Mouse (Mus musculus) ES-Bruce4 (cell line): ENCODE measurements around the gene Spns2. TPM values are rescaled to one million over a fixed set of nuclear protein-coding genes. Genes with fewer than 3 reads are reported as not detected.

Source experiments
- H3K27ac ChIP-seq: 2 replicates; pipeline ENCODE4 v1.5.1; 2012; ENCODE audit warnings: low read length, inconsistent platforms; ENCODE audit not compliant: insufficient read depth
- H3K27me3 ChIP-seq: 2 replicates; pipeline ENCODE4 v1.6.1; 2012; ENCODE audit warnings: mild to moderate bottlenecking, low read length, inconsistent platforms; ENCODE audit not compliant: control insufficient read depth, poor library complexity, insufficient read depth, severe bottlenecking
- H3K36me3 ChIP-seq: 2 replicates; pipeline ENCODE4 v1.6.1; 2012; ENCODE audit warnings: inconsistent platforms, mild to moderate bottlenecking, low read length, moderate library complexity; ENCODE audit not compliant: control insufficient read depth, poor library complexity, insufficient read depth, severe bottlenecking
- H3K4me1 ChIP-seq: one replicate; pipeline ENCODE4 v1.8.1; 2011; ENCODE audit warnings: low read length; ENCODE audit not compliant: control insufficient read depth, insufficient read depth
- H3K4me3 ChIP-seq: 2 replicates; pipeline ENCODE4 v1.5.1; 2011; ENCODE audit warnings: low read depth, mild to moderate bottlenecking, low read length
- H3K9ac ChIP-seq: 2 replicates; pipeline ENCODE4 v1.6.1; 2012; ENCODE audit warnings: low read depth, mild to moderate bottlenecking, inconsistent platforms; ENCODE audit not compliant: poor library complexity, severe bottlenecking
- H3K9me3 ChIP-seq: replicated peaks from 2 replicates; pipeline ENCODE4 v1.6.1; 2012; ENCODE audit warnings: mild to moderate bottlenecking, low read length, inconsistent platforms; ENCODE audit not compliant: control insufficient read depth, poor library complexity, insufficient read depth, severe bottlenecking
- CTCF ChIP-seq: IDR thresholded peaks from one replicate; pipeline ENCODE4 v1.8.1; 2011; ENCODE audit warnings: low read depth, low read length
- EP300 ChIP-seq: IDR thresholded peaks from 2 replicates; pipeline ENCODE4 v1.6.1; 2011; ENCODE audit warnings: low read depth, low read length; ENCODE audit not compliant: insufficient read depth
- POLR2A ChIP-seq: IDR thresholded peaks from one replicate; pipeline ENCODE4 v1.8.1; 2011; ENCODE audit warnings: low read length; ENCODE audit not compliant: insufficient read depth
- polyA plus RNA-seq: library from polyadenylated mRNA; stranded (reverse); fragments of >200 nt; gene quantifications from 2 replicates; pipeline ENCODE4 v1.2.4, GENCODE M21; 2011; ENCODE audit warnings: low read depth; ENCODE audit not compliant: missing spikeins, insufficient read depth, insufficient read length

Spns2 gene
- polyA plus RNA-seq, 1 experiment, result 0.48 TPM

DNA sequence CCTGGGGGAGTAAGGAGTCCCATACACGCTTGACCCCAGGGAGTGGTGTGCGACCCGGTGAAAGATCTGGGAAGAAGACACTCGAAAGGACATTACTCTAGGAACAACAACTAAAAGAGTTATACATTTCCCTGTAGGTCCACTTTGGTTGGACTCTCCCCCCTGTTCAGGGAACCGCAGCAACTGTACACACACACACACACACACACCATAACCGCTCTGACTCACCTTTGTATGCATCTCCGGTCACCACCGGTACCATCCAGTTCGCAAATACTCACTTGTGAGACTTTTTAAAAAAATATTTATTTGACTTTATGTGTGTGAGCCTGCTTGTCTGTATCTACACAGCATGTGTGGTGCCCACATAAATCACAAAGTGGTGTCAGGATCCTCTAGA lies 77.8 kb downstream of the Spns2 start:
- no peaks in the 10 kb centered on the region for H3K9me3 ChIP-seq
- H3K27ac ChIP-seq, result no peak overlapping the region
- TF ChIP-seq CTCF, result no peak
- no peak for TF ChIP-seq EP300
- no peak for TF ChIP-seq POLR2A
- H3K4me3 ChIP-seq, result 0 out of 2 replicates have a peak overlapping the region, but pooled peaks have one; percentile 20
- H3K27me3 ChIP-seq, result no peaks in the 10 kb centered on the region
- peak overlapping the region; percentile 29; the same call in 1 of the 2 replicates for H3K9ac ChIP-seq
- H3K36me3 ChIP-seq, result no peaks in the 10 kb centered on the region
- peaks cover 4% of the 10 kb centered on the region for H3K4me1 ChIP-seq

DNA sequence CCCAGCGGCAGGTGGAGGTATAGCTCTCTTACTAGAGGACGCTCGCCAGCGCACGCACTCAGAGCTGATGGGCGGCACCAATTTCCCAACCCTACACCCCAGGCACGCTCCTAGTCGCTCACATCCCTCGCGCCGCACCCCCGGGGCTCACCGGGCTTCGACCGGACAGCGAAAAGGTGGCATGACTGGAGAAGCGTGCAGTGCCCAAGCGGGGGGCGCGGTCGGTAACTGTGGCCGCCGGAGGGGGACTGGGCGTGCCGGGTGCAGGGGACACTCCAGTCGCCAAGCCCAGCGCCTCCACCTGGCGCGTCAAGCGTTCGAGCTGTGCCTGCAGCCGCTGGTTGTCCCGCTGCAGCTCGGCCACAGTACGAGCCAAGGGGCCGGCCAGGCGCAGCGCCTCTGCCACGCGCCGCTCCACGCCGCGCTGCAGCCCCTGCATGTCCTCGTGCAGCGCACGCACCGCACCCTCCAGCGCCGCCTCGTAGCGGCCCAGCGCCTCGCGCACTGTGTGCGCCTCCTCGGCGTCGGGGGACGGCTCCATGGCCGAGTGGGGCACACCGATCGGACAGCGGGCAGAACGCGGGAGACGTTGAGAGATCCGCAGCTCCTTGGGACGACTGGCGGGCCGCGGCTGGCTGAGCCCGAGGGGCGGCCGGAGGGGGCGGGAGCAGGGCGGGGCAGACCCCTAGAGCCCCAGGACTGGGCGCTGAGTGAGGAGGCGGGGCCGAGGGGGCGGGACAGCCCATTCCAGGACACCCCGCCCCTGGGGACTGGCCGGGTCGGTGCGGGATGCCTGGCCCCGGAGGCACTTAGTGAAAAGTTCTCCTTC lies 78.4 kb downstream of the Spns2 start, which contains the start of gene Smtnl2:
Smtnl2 (minus strand) TSS at position 621 of the 829 bp plus-strand sequence.
- Histone ChIP-seq H3K36me3 (no peaks in the 10 kb centered on the region), H3K4me3 (peak within 1 kb of the TSS; percentile 71), H3K27ac (0 out of 2 replicates have a peak within 1 kb of the TSS, but pooled peaks have one; percentile 37), H3K4me1 (peaks cover 4% of the 10 kb centered on the region), H3K9ac (peak within 1 kb of the TSS; percentile 29), H3K27me3 (no peaks in the 10 kb centered on the region), H3K9me3 (no peaks in the 10 kb centered on the region)
- TF ChIP-seq CTCF, result peak; percentile 42
- no peak for TF ChIP-seq EP300
- peak; percentile 29 for TF ChIP-seq POLR2A

GRCm38 (mm10) chr11:72410521-72411092 lies 79.1 kb downstream of the Spns2 start:
- peak overlapping the region; percentile 29; the same call in 1 of the 2 replicates for H3K9ac ChIP-seq
- H3K36me3 ChIP-seq, result no peaks in the 10 kb centered on the region
- no peaks in the 10 kb centered on the region for H3K9me3 ChIP-seq
- H3K4me1 ChIP-seq, result peaks cover 6% of the 10 kb centered on the region
- H3K27ac ChIP-seq, result 0 out of 2 replicates have a peak overlapping the region, but pooled peaks have one; percentile 37
- no peaks in the 10 kb centered on the region for H3K27me3 ChIP-seq
- TF ChIP-seq CTCF, result no peak
- no peak for TF ChIP-seq EP300
- TF ChIP-seq POLR2A, result no peak
- H3K4me3 ChIP-seq, result peak overlapping the region; percentile 71

- Histone ChIP-seq H3K36me3 (no peaks in the 10 kb centered on the region), H3K9ac (no peak overlapping the region; the same call in 1 of the 2 replicates), H3K4me3 (peak overlapping the region; percentile 17), H3K27me3 (no peaks in the 10 kb centered on the region), H3K9me3 (no peaks in the 10 kb centered on the region), H3K27ac (no peak overlapping the region), H3K4me1 (peaks cover 6% of the 10 kb centered on the region)
- TF ChIP-seq POLR2A, result no peak
- no peak for TF ChIP-seq EP300
- no peak for TF ChIP-seq CTCF
These were observed 79.9 kb downstream of the Spns2 start for GRCm38 (mm10) chr11:72409649-72410385.

DNA sequence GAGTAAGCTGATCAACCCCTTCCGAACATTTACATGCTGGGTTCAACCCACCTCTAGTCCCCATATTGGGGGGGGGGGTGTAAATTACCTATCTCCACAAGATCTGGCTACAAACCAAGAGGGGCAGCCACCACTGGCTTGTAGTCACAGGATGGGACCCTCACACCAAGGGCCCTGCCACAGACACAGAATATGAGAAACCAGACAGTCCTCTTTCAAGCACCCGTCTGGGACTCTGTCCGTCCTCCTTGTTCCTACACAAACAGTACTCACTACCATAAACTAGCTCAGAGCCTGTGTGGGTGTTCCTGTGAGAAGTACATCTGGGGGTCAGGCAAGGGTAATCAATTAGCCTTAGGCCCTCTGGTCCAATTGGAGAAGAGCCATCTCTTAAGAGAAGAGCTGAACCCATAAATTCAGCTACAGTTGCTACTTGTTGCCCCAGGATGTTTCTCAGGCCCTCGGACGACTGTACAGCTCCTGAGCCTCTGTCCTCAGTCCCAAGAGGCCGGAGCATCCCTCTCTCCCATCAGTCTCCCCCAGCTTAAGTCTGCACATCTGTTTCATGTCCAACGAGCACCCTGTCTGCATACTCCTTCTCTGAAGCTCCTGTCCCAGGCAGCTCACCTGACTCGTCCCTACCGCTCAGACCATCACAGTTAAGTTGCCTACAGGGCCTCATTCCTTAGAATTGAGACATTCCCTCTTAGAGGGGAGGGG lies 81.1 kb downstream of the Spns2 start:
- Histone ChIP-seq H3K27me3 (no peaks in the 10 kb centered on the region), H3K4me3 (no peak overlapping the region; the same call in 1 of the 2 replicates), H3K27ac (no peak overlapping the region), H3K9ac (no peak overlapping the region), H3K4me1 (peaks cover 6% of the 10 kb centered on the region), H3K9me3 (no peaks in the 10 kb centered on the region), H3K36me3 (no peaks in the 10 kb centered on the region)
- TF ChIP-seq POLR2A (no peak), EP300 (no peak), CTCF (no peak)
